Mouse (Mus musculus) embryonic fibroblast, embryonic 13.5 days (primary cell): ENCODE measurements around the gene Ralgps1. TPM values are rescaled to one million over a fixed set of nuclear protein-coding genes. Genes with fewer than 3 reads are reported as not detected.

Source experiments
- H3K27ac ChIP-seq: 2 replicates; pipeline ENCODE4 v1.5.1; 2012; ENCODE audit warnings: low read length, control low read depth, inconsistent platforms; ENCODE audit not compliant: insufficient read depth
- H3K4me1 ChIP-seq: 2 replicates; pipeline ENCODE4 v1.6.1; 2011; ENCODE audit warnings: low read length; ENCODE audit not compliant: control insufficient read depth, insufficient read depth
- H3K4me3 ChIP-seq: 2 replicates; pipeline ENCODE4 v1.5.1; 2011; ENCODE audit warnings: mild to moderate bottlenecking, control low read depth, low read length; ENCODE audit not compliant: insufficient read depth
- CTCF ChIP-seq: IDR thresholded peaks from 2 replicates; pipeline ENCODE4 v1.5.1; 2011; ENCODE audit warnings: mild to moderate bottlenecking, control low read depth, low read length, moderate library complexity, borderline replicate concordance; ENCODE audit not compliant: insufficient read depth
- POLR2A ChIP-seq: IDR thresholded peaks from 2 replicates; pipeline ENCODE4 v1.6.1; 2011; ENCODE audit warnings: low read depth, mild to moderate bottlenecking, control low read depth, low read length, moderate library complexity
- polyA plus RNA-seq: library from polyadenylated mRNA; stranded (reverse); fragments of >200 nt; gene quantifications from 2 replicates; pipeline ENCODE4 v1.2.4, GENCODE M21; 2011; ENCODE audit warnings: low read depth; ENCODE audit not compliant: missing spikeins, insufficient read length

The Ralgps1 gene
- polyA plus RNA-seq, 1 experiment, result 4.0 TPM

DNA sequence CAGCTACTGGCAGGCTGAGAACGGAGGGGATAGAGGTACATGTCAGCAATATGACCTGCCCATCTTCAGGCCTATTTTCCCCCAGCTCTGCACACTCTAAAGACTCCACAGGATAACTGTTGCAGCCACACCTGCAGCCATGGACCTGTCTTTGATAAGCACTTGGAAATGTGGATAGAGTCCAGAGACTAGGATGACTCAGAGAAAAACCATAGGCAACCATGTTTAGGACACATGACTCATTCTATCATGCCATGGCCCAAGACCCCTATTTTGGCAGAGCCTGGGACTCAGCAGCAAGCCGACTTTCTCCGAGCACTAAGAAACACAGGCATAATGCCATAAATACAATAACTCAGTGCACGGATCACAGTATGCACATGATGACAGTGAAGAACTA, 6.6 kb downstream of the Ralgps1 start:
- Histone ChIP-seq H3K27ac (no peak overlapping the region), H3K4me1 (no peaks in the 10 kb centered on the region), H3K4me3 (no peak overlapping the region)
- no peak for TF ChIP-seq CTCF
- no peak for TF ChIP-seq POLR2A

DNA sequence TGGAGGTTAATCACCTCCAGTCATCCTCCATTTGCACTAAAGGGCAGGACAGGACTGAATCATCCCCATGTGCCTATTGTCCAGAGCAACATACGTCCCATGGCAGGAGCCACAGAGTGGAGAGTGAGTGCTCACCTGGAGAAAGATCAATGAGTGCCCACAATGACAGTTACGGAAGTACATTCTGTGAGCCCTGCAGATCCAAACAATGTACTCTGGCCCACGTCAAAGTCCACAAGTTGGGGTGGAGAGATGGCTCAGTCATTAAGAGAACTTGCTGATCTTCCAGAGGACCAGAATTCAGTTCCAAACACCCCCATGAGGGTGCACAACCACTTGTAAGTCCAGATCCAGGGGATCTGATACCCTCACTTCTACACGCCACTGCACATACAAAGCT, 7.4 kb downstream of the Ralgps1 start:
- no peak overlapping the region for H3K27ac ChIP-seq
- no peaks in the 10 kb centered on the region for H3K4me1 ChIP-seq
- TF ChIP-seq POLR2A (no peak), CTCF (no peak)
- H3K4me3 ChIP-seq, result no peak overlapping the region

DNA sequence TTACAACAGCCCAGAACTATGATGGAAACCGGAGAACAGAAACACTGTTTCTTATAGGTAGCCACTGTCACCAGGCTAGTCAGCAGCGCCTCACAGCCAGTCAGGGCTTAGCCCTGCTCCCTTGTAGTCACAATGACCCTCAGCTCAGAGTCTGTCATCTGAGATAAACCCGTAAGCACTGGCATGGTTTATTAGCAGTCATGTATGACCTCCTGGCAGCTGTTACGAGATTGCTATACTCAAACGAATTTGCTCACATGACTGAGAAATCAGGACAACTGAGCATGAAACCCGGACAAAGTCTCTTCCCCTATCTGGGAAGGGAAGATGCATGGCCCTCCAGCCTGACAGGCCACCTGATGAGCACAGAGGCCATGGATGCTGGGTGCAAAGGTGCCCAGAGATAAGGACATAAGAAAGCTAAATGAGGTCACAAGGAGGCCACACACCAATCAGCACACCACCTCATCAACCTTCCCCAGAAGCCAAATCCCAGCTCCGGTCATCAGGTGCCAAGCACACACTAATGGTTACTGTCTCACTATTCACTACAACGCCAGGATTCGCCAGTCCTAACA, 10.1 kb downstream of the Ralgps1 start:
- Histone ChIP-seq H3K4me1 (no peaks in the 10 kb centered on the region), H3K27ac (no peak overlapping the region), H3K4me3 (no peak overlapping the region)
- TF ChIP-seq POLR2A (no peak), CTCF (no peak)

DNA sequence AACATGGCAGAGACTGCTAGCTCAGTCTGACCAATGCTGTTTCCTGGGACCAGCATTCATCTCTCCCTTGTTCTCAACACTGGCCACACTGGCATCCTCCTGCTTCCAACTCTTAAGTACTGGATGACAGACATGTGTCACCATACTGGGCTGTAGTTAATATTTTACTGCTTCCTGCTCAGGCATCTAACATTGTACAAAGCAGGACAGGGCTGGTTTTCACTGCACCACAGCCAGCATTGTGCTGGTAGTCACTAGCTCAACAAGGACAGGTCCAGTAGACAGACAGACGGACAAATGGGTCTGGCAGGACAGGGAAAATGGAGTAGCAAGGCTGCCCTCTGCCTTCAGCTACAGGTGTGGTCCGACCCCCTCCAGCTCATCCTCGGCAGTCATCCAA, 10.7 kb downstream of the Ralgps1 start:
- no peak for TF ChIP-seq POLR2A
- Histone ChIP-seq H3K4me3 (no peak overlapping the region), H3K27ac (no peak overlapping the region), H3K4me1 (no peaks in the 10 kb centered on the region)

DNA sequence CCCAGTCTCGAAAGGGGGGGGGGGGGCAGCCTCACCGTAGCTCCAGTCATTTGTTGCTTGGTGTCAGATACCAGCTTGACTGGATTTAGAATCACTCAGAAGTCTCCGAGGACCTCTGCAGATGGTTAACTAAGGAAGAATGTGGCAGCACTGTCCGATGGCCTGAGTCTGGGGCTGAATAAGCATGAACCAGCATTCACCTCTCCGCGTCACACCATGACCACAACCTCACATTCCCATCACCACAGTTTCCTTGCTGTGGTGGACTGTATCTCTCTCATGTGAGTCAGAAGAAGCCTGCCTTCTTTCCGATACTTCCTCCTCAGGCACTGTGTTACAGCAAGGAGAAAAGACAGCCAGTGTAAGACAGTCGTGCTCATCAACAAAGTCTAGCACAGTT, 12.1 kb downstream of the Ralgps1 start:
- no peaks in the 10 kb centered on the region for H3K4me1 ChIP-seq
- no peak for TF ChIP-seq POLR2A
- H3K4me3 ChIP-seq, result no peak overlapping the region
- H3K27ac ChIP-seq, result no peak overlapping the region

DNA sequence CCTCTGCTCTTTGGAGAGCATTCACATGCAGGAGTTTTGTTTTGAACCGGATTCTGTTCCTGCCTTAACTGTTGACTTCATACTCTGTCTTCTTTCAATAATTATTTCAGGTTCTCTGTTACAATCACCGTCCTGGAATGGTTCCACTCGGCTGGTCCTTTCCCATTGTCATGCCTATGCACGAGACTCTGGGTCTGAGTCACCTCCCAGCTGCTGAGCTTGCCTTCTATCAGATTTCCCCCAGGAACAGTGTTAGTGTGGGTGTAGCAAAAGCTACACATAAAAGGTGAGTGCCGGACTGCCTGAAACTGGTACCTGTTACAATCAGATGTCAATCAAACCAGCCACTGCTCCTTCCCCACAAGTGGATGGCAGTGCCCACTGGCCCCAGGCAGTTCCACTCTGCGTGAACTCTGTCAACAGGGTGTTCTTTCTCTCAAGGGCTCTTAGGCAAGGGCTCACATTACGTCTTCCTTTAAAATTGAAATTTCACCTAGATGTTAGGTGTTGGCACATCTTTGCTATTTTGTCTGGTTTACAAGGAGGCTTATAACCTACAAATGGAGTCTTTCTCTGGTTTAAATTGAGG, 13.9 kb downstream of the Ralgps1 start:
- no peaks in the 10 kb centered on the region for H3K4me1 ChIP-seq
- H3K27ac ChIP-seq, result peak overlapping the region; percentile 8; the same call in 1 of the 2 replicates
- TF ChIP-seq POLR2A, result no peak
- no peak overlapping the region for H3K4me3 ChIP-seq

DNA sequence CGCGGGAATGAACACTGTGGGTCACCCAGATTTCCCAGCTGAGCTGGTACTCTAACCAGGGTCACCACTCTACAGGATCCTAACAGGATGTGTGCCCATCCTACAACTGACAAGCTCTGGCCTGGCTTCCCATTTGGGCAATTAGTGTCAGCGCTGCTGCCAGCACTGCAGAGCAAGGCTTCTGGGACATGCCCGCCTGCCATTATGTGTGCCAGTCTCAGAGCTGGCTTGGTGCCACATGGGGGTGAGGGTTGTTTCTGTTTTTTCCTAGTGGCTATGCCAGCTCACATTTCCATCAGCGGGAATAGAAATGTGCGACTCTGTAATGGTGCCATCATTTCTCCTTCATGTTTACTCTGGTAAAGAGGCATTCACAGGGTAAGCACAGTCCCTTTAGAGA, 15.7 kb downstream of the Ralgps1 start:
- H3K4me3 ChIP-seq, result no peak overlapping the region
- no peaks in the 10 kb centered on the region for H3K4me1 ChIP-seq
- no peak overlapping the region for H3K27ac ChIP-seq
- TF ChIP-seq POLR2A (no peak), CTCF (no peak)

DNA sequence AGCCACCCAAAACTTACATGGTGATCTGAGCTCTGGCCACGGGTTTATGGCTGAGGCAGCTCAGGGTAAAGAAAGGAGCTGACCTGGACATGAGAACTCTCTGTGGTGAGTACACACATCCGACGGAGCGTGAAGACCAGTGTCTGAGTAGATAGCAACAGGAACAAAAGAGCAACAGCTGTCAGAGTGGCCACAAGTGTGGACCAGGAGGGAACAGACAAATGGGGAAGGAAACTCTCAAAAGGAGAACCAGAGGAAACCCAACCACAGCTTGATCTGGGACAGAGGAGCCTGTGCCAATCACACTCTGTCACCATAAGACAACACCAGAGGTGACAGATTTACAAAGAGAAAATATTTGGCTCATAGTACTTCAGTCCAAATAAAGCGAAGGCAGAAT, 17.9 kb downstream of the Ralgps1 start:
- no peak for TF ChIP-seq CTCF
- no peak for TF ChIP-seq POLR2A

DNA sequence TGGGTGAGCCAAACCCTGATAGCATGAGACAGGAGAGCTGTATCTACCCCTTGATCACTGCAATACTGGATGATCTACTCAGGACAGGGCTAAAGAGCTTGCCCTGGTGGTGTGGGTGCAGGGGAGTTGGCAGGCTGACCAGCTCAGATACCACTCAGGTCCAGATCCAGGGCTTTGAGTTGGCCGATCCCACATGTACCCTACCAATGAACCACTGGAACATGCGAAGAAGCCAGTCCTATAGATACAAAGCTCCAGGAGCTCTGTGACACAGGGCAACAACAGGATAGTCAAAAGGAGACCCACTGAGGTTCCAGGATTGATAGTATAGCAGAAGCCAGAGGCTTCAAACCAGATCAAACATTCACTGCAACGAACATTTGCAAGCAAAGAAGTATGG, 19.8 kb downstream of the Ralgps1 start:
- no peak overlapping the region for H3K4me3 ChIP-seq
- no peak overlapping the region for H3K27ac ChIP-seq
- H3K4me1 ChIP-seq, result 0 out of 2 replicates have a peak, but pooled peaks cover 2% of the 10 kb centered on the region
- TF ChIP-seq CTCF, result no peak
- no peak for TF ChIP-seq POLR2A

More for the DNA sequence above, 17.9 kb downstream of the Ralgps1 start:
- Histone ChIP-seq H3K4me1 (no peaks in the 10 kb centered on the region), H3K4me3 (no peak overlapping the region), H3K27ac (no peak overlapping the region)

DNA sequence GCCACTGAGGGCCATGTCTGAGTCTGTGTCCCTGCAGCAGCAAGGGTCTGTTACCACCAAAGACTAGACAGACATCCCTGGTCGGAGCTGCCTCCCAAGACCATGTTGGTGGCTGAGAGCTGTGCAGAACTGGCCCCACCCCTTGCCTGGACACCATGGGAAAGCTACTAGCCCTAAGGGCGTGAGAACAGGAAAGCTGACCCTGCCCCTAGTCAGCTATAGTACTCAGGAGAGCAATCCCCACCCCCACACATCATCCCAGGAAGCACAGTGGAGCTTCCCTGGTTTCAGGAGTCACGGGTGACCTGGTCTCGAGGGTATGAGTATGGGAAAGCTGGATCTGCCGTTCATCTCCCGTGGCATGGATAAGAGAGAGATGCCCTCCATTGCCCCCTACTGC, 20.4 kb downstream of the Ralgps1 start:
- Histone ChIP-seq H3K27ac (no peak overlapping the region), H3K4me3 (no peak overlapping the region), H3K4me1 (peaks cover 2% of the 10 kb centered on the region; the same call in 1 of the 2 replicates)
- TF ChIP-seq POLR2A (no peak), CTCF (no peak)

DNA sequence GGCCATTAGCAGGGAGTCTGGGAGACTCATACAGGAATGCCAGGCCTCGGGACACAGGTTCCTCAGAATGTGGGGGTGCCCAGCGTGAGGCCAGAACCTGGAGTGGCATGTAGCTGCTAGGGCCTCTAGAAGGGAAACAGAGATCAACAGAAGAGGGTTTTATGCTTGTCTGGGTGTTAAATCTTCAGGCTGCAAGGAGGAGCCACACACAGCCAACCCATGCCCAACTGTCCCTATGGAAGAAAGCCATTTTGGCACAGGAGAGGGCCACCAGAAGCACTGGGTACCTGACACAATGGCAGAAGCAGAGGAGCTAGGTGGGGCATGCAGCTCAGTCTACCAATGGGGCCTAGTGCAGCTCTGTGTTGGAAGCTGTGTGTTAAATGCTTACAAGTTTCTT, 21.7 kb downstream of the Ralgps1 start:
- no peak for TF ChIP-seq CTCF
- TF ChIP-seq POLR2A, result no peak
- H3K4me3 ChIP-seq, result no peak overlapping the region
- H3K27ac ChIP-seq, result no peak overlapping the region
- H3K4me1 ChIP-seq, result peaks cover 6% of the 10 kb centered on the region; the same call in 1 of the 2 replicates
